Mouse (Mus musculus) neutrophil, adult 5-6 weeks (primary cell): ENCODE results near the gene Pkn3. TPM values are rescaled to one million over a fixed set of nuclear protein-coding genes. Genes with fewer than 3 reads are reported as not detected.

ENCODE experiments used
- ATAC-seq: fragments of 151-379, 151-347 bp; 2 replicates; pipeline ENCODE4 v1.8.0; 2017; ENCODE audit warnings: mild to moderate bottlenecking, moderate TSS enrichment; ENCODE audit not compliant: insufficient number of reproducible peaks, poor library complexity, low FRiP score, severe bottlenecking; ENCODE audit errors: extremely low read depth
- total RNA-seq: library from RNA; stranded (forward); fragments of 200-1000 nt; gene quantifications from 2 replicates; pipeline ENCODE4 v1.2.3, GENCODE M21; 2017

Pkn3 gene
- total RNA-seq, 1 experiment from 2014 or later = 1.0 TPM

DNA sequence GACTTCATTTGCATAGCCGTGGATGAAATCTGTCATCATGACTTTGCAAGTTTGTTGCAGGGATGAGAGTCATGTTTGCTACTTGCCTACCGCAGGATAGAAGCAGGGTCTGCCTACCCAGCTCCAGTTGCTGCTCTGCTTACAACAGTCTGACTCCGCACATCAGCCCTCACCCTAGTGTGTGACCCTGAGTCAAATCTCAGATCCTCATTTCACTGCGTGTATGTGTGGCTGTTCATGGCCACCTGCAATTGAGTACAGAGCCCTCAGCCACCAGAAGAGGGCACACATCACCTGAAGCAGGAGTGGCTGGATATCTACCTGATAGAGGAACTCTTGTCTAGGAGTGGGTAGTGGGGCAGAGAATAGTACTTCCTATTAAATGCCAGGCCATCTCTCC lies 9.8 kb downstream of the Pkn3 start:
- ATAC-seq = no peak

DNA sequence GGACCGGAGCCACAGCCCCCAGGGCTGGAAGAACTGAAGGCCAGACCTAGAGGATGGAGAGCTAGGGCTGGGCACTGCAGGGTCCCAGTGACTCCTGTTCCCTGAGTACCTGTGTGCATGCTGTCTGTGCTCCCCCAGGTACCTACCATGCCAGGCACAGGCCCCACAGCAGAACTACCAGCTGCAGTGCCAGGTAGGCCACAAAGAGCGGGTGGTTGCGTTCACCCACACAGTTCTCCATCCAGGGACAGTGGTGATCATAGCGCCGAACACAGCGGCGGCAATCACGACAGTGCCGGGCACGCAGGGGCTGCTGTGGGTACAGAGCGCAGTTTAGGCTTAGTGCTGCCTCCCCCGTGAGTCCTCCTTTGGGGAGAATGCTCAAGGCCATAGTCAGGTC lies 14.0 kb downstream of the Pkn3 start:
- ATAC-seq = no peak

DNA sequence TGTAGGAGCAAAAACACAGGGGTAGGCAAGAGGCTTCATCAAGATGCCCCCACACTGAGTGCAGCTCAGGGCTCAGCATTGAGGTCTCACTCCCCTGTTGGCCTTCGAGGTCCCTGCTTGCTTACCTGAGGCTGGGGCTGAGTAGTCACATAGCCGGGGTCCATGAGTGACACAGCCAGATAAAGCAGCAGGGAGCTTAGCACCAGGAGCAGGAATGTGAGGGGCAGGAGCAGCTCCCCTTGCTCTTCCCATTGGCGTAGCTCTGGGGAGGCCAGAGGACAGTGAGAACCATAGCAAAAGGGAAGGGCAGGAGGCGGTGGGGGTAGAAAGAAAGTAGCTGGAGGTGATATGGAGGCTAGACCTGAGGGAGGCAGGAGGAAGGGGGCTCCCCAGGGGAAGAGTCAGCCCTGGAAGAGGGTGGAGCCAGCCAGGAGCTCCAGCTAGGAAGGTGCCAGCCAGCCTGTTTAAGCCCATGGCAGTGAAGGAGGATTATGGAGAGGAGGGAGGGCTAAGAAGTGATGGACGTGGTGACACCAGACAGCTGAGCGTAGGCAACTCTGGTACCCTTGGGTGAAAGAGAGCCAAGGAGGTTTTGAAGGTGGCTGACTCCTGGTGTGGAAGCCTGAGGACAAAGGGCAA lies 14.9 kb downstream of the Pkn3 start:
- no peak for ATAC-seq

DNA sequence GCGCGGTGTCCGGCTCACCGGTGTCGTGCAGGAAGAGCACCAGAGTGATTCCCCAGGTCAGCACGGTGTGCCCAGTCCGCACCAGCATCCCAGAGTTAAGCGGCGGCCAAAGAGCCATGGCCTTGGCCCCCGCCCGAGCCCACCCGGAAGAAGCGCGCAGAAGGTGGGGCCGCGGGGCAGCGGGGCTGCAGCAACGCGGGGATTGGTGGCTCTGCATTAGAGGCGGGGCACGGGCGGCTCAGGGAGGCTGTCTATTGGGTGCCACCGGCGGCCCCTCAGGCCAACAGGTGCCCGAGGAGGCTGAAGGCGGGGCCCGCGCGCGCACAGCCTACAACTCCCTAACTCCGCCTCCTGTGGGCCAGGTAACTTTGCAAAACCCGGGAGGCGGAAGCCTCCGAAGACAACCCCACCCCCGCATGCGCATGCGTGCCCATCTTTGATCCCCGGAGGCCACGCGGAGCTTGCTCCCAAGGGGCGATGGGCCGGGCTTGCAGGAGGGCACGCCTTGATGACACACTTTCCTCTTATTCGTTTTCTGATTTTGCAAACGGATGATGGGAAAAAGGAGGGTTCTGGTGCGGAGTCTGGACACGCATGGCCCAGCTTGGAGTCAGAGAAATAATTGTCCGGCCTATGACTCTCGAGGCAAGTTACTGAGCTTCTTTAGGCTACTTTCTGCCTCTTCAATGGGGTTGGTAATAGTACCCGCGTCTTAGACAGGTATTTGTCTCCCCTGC lies 16.2 kb downstream of the Pkn3 start, which contains the start of gene Zdhhc12:
Gene Zdhhc12, minus strand, starts transcription at position 178 of the 737 bp plus-strand sequence.
- ATAC-seq = peak; percentile 84

DNA sequence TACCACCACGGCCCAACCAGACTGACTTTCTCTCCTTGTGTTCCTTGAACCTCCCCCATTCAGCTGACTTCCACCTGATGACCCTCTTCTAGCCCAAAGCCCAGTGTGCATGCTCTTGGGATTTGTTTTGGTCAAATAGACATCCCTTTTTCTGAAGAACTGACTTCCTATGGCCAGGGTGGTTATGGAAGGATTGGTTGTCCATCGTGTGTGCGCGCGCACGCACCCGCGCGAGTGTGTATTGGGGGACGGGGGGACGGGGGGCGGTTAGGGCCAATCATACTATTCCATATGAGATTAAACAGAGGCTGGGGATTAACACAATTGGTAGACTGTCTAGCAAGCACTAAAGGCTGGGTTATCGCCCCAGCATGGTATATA lies 16.7 kb downstream of the Pkn3 start:
- no peak for ATAC-seq

DNA sequence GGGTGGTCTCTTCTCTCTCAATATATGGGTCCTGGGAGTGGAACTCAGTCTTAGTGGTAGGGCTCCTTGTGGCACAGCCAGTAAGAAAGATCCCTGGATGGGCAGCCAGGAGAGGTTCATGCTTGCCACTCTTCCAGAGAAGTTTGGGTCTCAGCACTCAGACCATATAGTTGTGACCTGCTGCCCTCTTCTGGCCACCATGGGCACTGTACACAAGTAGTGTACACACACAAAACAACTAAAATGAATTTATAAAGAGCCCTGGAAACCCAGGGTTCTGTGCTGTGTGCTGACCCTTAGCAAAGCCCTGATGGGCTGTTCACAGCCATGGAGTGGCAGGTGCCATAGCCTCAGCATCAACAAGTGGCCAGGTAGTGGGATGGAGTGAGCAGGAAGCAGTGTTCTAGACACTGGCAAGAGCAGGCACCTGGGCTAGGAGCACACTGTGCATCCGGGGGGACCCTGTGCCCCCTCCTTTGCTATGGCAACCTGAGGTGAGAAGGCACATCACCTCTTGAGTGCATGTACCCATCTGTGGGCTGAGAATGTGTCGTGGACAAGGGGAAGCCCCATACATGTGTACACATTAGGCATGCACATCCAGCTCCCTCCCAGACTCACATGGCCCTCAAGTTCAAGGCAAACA lies 18.5 kb downstream of the Pkn3 start:
- ATAC-seq = peak; percentile 24; the same call in 1 of the 2 replicates

DNA sequence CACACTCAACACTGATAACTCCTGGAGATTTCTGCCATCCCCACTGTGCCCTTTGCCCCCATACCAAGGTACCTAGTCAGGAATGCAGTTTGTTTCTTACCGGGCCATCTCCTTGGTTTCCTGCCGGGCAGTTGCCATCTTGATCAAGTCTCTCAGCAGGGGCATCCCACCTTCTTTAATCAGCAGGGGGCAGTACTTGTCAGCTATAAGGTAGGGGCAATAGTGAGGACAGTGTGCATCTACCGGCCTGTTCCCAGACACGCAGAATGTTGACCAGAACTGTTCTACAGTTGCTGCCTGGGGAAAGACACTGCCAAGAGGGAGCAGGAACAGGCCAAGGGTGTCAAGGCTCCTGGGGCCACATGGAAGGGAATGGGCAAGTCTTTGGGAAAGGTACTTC lies 22.7 kb downstream of the Pkn3 start:
- no peak for ATAC-seq

DNA sequence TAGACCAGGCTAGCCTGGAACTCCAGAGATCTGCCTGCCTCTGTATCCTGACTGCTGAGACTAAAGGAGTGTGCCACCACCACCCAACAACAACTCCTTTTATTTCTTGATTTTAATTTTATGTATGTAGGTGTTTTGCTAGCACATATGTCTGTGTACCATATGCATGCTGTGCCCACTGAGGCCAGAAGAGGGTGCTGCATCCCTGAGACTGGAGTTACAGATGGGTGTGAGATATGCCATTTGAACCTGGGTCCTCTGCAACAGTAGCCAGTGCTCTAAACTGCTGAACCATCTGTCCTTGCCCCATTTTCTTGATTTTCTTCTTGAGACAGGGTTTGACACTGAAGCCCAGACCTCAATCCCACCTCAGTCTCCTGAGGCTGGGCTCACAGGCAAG lies 28.9 kb downstream of the Pkn3 start:
- peak; percentile 39; the same call in 1 of the 2 replicates for ATAC-seq

DNA sequence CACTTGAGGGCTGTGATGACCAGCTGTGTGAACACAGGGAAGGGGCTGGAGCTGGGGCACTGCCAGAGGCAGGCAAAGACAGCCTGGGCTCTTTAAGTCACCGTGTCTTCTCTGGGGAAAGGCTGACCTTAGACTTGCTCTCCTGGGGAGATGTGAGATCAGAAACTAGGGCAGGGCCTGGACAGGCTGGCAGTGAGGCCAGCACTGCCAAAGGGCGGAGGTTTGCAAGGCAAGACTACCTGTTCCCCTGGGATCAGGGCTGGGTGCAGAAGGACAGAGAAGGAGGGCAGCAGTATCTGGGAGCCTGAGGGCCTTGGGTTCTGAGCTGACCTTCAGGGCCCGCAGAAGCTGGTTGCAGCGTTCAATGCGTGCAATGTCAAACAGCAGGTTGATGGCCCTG lies 30.2 kb downstream of the Pkn3 start:
- no peak for ATAC-seq

DNA sequence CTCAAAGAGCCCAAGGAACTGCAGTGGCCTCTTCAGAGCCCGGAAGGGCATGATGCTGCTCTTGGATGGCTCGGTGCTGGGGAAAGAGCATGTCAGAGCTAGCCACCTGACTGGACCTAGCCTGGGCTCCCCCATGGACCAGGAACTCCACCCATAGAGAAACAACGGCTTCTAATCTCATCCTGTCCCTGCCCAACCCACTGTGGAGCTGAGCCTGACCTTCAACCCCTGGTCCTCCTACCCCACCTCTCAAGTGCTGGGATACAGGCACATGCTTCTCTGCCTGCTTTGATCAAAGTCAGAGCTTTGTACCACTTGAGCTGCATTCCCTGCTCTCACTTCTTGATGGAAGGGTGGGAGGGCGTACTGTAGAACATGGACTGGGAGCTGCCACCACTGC lies 30.8 kb downstream of the Pkn3 start:
- no peak for ATAC-seq

DNA sequence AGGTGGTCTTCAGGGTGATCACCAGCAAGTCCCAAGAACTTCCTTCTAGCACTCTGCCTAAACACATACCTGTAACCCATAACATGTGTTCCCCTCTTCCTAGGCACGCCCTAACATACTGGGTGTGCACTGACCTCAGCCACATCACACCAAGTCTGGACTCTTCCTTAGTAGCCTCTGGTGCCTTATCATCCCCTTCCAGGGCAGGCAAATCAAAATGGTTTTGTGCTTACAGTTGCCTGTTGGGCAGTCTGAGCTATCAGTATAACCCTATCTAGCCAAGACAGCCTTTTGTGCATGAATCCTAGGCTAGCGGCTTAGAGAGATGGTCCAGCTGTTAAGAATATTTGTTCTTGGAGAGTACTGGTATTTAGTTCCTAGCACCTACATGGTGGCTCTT lies 34.0 kb downstream of the Pkn3 start:
- ATAC-seq = no peak

DNA sequence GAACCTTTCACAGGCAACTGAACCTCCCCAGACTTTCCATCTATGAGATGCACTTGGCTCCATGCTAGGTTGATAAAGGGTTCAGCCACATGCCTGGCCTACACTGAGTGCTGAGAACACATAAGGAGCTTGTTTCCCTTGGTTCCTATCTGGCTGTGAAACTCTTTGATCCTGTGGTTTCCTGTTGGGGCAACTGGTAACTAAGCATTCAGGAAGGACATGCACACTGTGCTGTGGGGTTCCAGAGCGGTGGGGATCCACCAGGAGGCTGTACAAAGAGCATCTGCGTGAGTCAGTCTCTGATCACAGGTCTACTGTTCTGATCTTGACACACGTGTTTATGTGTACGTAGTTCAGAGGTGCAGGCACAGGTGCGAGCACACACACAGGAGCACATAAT lies 35.1 kb downstream of the Pkn3 start:
- no peak for ATAC-seq

DNA sequence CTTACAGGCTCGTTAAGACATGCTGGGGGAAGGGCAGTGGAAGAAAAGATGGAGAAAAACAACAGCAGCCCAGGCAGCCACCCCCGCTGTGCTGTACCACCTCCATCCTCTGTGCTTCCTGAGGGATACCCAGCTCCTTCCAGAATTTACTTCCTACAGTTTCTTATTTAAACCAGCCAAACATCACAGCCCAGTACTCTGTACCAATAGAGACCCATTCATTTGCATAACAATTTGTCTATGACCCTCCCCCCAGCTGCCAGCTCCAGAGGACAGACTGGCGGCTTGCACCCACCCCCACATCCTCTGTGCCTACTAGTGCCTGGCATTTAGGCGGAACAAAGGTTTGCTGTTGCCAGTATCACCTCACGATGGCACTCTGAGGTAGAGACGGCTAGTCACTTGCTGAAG lies 42.2 kb downstream of the Pkn3 start:
- ATAC-seq = peak; percentile 49

DNA sequence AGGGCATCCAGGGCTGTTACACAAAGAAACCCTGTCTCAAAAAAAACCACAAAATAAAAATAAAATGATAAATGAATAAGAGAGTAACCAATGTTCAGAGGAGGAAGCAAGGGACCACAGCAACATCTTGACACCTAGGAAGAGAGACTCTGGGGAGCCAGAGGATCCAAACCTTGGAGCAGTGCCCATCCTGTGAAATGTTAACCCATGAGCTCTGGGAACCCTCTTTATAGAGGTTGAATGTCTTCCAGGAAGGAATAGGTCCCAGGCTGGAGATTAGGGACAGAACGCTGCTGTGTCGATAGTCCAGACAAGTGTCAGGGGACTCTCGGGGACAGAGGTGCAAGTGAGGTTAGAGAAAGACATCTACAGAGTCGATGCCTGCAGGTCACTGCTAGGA lies 42.8 kb downstream of the Pkn3 start:
- no peak for ATAC-seq

DNA sequence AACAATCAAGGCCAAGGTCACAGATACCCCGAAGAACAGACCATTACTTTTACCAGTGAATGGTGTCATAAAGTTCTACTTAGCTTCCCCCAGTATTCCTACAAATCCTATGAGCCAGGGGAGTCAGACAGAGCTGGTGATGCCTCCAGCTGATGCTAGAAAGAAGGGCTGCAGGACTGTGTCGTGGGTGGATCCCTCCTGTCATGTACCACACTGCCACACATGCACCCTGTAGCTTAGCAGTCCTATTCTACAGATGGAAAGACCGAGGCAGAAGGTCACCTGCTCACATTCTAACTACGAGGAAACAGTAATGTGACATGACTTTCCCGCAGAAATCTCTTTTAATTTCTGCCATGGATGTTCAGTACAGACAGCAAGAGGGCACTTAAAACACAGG lies 45.3 kb downstream of the Pkn3 start:
- no peak for ATAC-seq

DNA sequence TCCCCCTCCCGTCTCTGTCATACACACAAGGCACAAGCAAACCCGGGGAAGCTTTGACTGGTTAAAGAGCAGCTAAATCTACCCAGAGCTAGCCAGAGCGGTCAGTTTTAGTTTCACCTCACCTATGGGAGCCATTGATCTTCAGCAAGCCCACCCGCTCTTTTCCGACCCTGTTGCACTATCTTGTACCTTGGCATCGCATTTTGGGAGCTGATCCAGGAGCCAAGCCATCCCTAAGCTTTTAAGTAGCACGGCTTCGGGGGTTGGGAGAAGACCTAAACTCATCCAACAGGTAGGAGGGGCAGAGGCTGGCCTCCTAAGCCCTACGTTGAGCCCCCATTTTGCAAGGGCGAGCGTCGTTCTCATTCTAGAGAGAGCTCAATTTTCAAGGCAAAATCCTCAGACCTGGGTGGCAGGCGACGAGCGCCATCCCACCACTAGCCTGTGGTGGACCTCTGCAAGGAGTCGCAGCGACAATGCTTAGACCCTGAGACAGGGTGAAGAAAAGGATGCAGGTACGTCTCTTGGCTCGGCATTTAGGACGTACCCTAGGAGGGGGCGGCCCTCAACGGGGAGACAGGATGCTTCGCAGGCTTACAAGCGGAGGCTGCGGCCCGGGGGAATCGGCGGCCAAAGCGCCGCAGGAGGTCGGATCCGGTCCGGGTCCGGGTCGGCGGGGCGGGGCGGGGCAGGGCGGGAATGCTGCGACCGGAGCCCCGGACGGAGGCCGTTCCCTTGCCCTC lies 46.4 kb downstream of the Pkn3 start:
- ATAC-seq = 0 out of 2 replicates have a peak, but pooled peaks have one; percentile 8

DNA sequence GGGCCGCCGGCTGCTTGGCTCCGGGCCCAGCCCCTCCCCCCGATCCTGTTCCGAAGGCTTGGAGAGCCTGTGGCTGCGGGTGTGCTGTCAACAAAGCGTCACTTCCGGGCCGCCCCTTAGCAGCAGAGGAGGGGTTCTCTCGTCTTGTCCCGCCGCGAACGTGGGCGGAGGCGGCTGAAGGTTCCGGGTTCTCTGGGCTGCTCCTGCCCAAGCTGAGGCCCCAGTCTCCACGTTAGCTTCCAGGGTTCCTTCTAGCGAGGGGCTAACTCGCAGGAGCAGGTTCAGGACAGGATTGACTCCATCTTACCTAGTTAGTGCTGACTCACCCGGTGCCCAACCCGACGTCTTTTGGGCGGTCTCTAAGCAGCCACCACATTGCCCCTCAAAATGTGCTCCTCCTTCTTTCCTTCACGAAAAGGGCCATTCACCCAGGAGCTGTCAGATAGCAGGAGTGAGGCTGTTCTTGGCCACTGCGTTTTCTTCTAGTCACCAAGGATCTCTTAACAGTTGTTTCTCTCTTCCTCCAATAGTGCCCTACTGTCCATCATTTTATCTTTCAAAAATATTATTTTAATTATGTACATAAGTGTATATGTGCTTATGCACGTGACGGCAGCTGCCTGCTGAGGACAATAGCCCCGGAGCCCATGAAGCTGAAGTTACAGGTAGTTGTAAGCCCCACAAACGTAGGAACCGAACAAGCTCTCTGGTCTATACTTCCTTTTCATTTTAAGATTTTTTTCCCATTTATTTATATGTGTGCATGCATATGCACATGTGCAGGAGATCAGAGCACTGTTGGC lies 47.2 kb downstream of the Pkn3 start, which contains the start of gene Zer1:
Gene Zer1, minus strand, starts transcription at position 114 of the 803 bp plus-strand sequence.
- peak; percentile 92 for ATAC-seq

DNA sequence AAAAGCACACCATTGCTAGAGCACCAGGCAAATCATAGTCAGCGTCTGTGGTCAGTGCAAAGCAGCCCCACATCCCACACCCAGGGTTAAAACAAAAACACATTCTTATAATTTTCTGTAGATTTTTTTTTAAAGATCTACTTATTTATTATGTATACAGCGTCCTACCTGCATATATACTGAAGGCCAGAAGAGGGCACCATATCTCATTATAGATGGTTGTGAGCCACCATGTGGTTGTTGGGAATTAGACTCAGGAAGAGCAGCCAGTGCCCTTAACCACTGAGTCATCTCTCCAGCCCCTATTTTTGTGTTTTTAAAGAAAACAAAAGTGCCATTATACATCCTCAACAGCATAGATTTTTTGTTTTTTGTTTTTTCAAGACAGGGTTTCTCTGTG lies 51.3 kb downstream of the Pkn3 start:
- ATAC-seq = no peak

DNA sequence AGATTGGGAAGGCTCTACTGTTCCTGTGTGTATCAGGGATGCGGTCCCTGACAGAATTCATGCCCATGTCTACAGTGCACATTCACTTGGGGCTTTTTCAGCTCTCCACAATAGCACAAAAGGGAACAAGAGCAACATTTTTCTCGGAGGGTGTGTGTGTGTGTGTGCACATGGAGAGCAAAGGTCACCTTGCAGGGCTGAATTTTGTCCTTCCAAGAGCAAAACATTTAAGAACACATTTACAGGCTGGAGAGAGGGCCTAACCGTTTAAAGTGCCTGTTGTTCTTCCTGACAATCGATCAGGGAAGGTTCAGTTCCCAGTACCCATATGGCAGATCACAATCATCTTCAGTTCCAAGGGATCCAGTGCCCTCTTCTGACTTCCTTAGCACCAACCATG lies 52.7 kb downstream of the Pkn3 start:
- no peak for ATAC-seq
